In the genomic region with DNA sequence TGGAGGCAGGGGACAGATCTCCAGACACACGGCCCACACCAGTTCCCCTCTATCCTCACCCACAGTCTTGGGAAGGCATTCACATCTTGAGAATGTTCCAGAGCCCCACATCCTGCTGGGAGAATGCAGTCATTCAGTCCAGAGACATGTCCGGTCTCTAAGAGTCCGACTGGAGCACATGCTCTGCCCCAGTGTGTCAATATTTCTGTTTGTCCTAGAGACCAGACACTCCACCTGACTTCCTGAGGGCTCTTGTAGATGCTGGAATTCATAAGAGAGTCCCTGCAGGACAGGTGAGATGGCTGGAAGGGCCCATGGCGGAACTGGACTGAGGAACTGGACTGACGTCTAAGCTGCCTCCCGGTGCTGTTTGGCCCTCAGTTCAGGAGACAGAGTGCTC, we compare ENCODE assay signal across 16 mouse cellular contexts. TPM values are rescaled to one million over a fixed set of nuclear protein-coding genes. Genes with fewer than 3 reads are reported as not detected.
"Had no signal": no experiment of that assay in that cellular context is flagged by ENCODE, and none has a peak within 500 bp of the region (broad histone marks: within the 10 kb centered on the region; RNA-seq: fewer than 3 reads in every experiment).

No protein-coding gene starts in this region.

- H3K9me3 ChIP-seq: intestine, embryonic 15.5 days; liver, embryonic 12.5 days; midbrain, embryonic 10.5 days; neural tube, embryonic 12.5 days; stomach, embryonic 15.5 days had no signal

- H3K4me1 ChIP-seq: neural tube, embryonic 12.5 days had no signal

- H3K36me3 ChIP-seq: intestine, embryonic 15.5 days; liver, embryonic 12.5 days; midbrain, embryonic 10.5 days; neural tube, embryonic 12.5 days; stomach, embryonic 15.5 days had no signal

- H3K27me3 ChIP-seq: intestine, embryonic 15.5 days; neural tube, embryonic 12.5 days; stomach, embryonic 15.5 days had no signal

- H3K4me3 ChIP-seq: intestine, embryonic 15.5 days; layer of hippocampus, adult 2 months; liver, embryonic 12.5 days; midbrain, embryonic 10.5 days; neural tube, embryonic 12.5 days; stomach, embryonic 15.5 days had no signal

- DNase-seq: kidney, adult 18-20 months; kidney, postnatal 10 days; kidney, postnatal 4 days; left cerebral cortex, postnatal 4 days; midbrain, embryonic 14.5 days; retina, postnatal 1 day; right cerebral cortex, postnatal 4 days; thymus, adult 2 months; thymus, postnatal 4 days had no signal

- H3K9ac ChIP-seq: intestine, embryonic 15.5 days; liver, embryonic 12.5 days; neural tube, embryonic 12.5 days; stomach, embryonic 15.5 days had no signal

- ATAC-seq: intestine, embryonic 15.5 days; liver, embryonic 12.5 days had no signal

- H3K4me2 ChIP-seq: intestine, embryonic 15.5 days; liver, embryonic 12.5 days; neural tube, embryonic 12.5 days; stomach, embryonic 15.5 days had no signal

- H3K27ac ChIP-seq: intestine, embryonic 15.5 days; layer of hippocampus, adult 2 months; liver, embryonic 12.5 days; midbrain, embryonic 10.5 days; neural tube, embryonic 12.5 days; stomach, embryonic 15.5 days had no signal

RNA-seq across cellular contexts. Expression of a gene that starts 38.7 kb away (rescaled TPM):
- total RNA-seq: neutrophil, adult 5-6 weeks had no signal

RNA-seq across cellular contexts. Expression of a gene that starts 38.8 kb away (rescaled TPM):
- total RNA-seq: neutrophil, adult 5-6 weeks had no signal
